ENCODE assay signal across 8 mouse cellular contexts in the genomic region with DNA sequence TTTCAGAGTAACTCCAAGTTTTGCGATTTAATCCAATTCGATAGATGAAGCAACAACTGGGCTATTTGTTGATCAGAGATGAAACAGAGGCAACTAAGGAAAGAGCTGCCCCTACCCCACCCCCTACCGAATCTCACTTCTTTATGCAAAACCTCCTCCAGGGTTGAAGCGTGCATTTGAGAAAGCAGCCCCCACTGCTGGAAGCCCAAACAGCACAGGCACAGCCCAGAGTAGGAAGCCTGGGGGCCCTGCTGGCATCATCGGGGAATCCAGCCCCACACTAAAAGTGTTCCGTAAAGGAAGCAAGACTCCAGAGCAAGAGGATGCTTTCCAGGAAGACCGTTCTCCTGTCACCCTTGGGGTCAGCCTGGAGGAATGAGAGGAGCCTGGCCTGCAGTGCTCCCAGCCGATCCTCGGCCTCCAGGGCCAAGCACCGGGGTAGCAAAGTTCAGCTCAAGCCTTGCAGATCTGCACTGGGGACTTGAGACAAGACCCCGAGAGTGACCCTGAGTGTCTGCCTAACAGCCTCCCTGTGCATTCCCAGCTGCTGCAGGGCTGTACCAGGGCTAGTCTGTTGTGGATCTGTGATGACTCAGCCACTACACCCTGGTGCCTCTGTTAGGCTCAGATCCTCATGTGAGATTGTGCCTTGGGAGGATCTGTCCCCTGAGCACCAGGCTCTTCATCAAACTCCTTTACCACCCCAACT. TPM values are rescaled to one million over a fixed set of nuclear protein-coding genes. Genes with fewer than 3 reads are reported as not detected.
A peak's percentile ranks its signal among the peaks of the same experiment; 100 is the strongest.
DNase-seq lines count a peak whose midpoint lies in the region; ATAC-seq and TF ChIP-seq lines count a peak whose summit lies in the region.

No protein-coding gene starts in this region.

- intact Hi-C loops in left cerebral cortex, postnatal 36 days (cut with DNase I), result no loop called here

- H3K4me2 ChIP-seq in lung, embryonic 14.5 days, result peak overlapping the region; percentile 35; the same call in 1 of the 2 replicates
- H3K4me2 ChIP-seq in intestine, embryonic 16.5 days (ENCODE audit: low read depth, low read length), result no peak overlapping the region
- 0 out of 2 replicates have a peak overlapping the region, but pooled peaks have one; percentile 9 for H3K4me2 ChIP-seq in neural tube, embryonic 13.5 days

- peaks cover 42% of the 10 kb centered on the region for H3K36me3 ChIP-seq in lung, embryonic 14.5 days (ENCODE audit: insufficient read depth)
- peaks cover 73% of the 10 kb centered on the region for H3K36me3 ChIP-seq in embryonic facial prominence, embryonic 10.5 days (replicated peaks)
- no peaks in the 10 kb centered on the region for H3K36me3 ChIP-seq in intestine, embryonic 16.5 days (ENCODE audit: control insufficient read depth, insufficient read depth, low read length)
- H3K36me3 ChIP-seq in neural tube, embryonic 13.5 days, result peaks cover 13% of the 10 kb centered on the region; the same call in 1 of the 2 replicates

- no peaks in the 10 kb centered on the region for H3K9me3 ChIP-seq in lung, embryonic 14.5 days (ENCODE audit: low read depth, low read length)
- no peaks in the 10 kb centered on the region for H3K9me3 ChIP-seq in embryonic facial prominence, embryonic 10.5 days
- no peaks in the 10 kb centered on the region for H3K9me3 ChIP-seq in intestine, embryonic 16.5 days (ENCODE audit: control insufficient read depth, low read length)
- H3K9me3 ChIP-seq in neural tube, embryonic 13.5 days, result no peaks in the 10 kb centered on the region

- no peaks in the 10 kb centered on the region for H3K27me3 ChIP-seq in lung, embryonic 14.5 days (ENCODE audit: insufficient read depth, low read length)
- H3K27me3 ChIP-seq in embryonic facial prominence, embryonic 10.5 days (replicated peaks; ENCODE audit: low read depth, poor library complexity, severe bottlenecking), result no peaks in the 10 kb centered on the region
- H3K27me3 ChIP-seq in intestine, embryonic 16.5 days (replicated peaks; ENCODE audit: control insufficient read depth, insufficient read depth, low read length), result no peaks in the 10 kb centered on the region
- H3K27me3 ChIP-seq in neural tube, embryonic 13.5 days, result no peaks in the 10 kb centered on the region

- TF ChIP-seq CTCF in lung, embryonic 14.5 days (IDR thresholded peaks at IDR 0.05; ENCODE audit: low read depth), result no peak

- no peak for DNase-seq in lung, embryonic 14.5 days
- DNase-seq in lung, adult 18-20 months, result no peak
- peak; percentile 61 for DNase-seq in embryonic facial prominence, embryonic 10.5 days (ENCODE audit: low spot score)
- no peak for DNase-seq in left cerebral cortex, adult 18-20 months (ENCODE audit: low spot score in 2 of 2)
- DNase-seq in T-cell, adult 2 months (ENCODE audit: low spot score), result no peak
- DNase-seq in left cerebral cortex, postnatal 36 days (ENCODE audit: low spot score in 2 of 2), result no peak

- WGBS in lung, embryonic 14.5 days, result 21% methylated on average over 11 of the region's 11 CpGs
- WGBS in embryonic facial prominence, embryonic 10.5 days, result 6% methylated on average over 11 of the region's 11 CpGs
- WGBS in intestine, embryonic 16.5 days, result 28% methylated on average over 11 of the region's 11 CpGs
- 17% methylated on average over 11 of the region's 11 CpGs for whole genome bisulfite sequencing in neural tube, embryonic 13.5 days

- no peak overlapping the region for H3K4me3 ChIP-seq in lung, embryonic 14.5 days (ENCODE audit: low read depth, low read length)
- peak overlapping the region; percentile 36 for H3K4me3 ChIP-seq in embryonic facial prominence, embryonic 10.5 days
- no peak overlapping the region for H3K4me3 ChIP-seq in intestine, embryonic 16.5 days (ENCODE audit: low read length)
- H3K4me3 ChIP-seq in neural tube, embryonic 13.5 days, result no peak overlapping the region

- H3K27ac ChIP-seq in lung, embryonic 14.5 days (ENCODE audit: low read depth), result peak overlapping the region; percentile 56; the same call in 1 of the 2 replicates
- H3K27ac ChIP-seq in embryonic facial prominence, embryonic 10.5 days (replicated peaks), result peak overlapping the region; percentile 79
- H3K27ac ChIP-seq in intestine, embryonic 16.5 days (ENCODE audit: low read length), result no peak overlapping the region
- no peak overlapping the region for H3K27ac ChIP-seq in neural tube, embryonic 13.5 days (replicated peaks)

- peak overlapping the region; percentile 14; the same call in 1 of the 2 replicates for H3K9ac ChIP-seq in lung, embryonic 14.5 days
- H3K9ac ChIP-seq in intestine, embryonic 16.5 days (ENCODE audit: low read depth, low read length), result no peak overlapping the region
- peak overlapping the region; percentile 58; the same call in 1 of the 2 replicates for H3K9ac ChIP-seq in neural tube, embryonic 13.5 days

- peaks cover 16% of the 10 kb centered on the region for H3K4me1 ChIP-seq in lung, embryonic 14.5 days (ENCODE audit: insufficient read depth)
- peaks cover 81% of the 10 kb centered on the region for H3K4me1 ChIP-seq in embryonic facial prominence, embryonic 10.5 days
- H3K4me1 ChIP-seq in intestine, embryonic 16.5 days (ENCODE audit: control insufficient read depth, insufficient read depth, low read length), result peaks cover 11% of the 10 kb centered on the region
- H3K4me1 ChIP-seq in neural tube, embryonic 13.5 days (replicated peaks), result peaks cover 46% of the 10 kb centered on the region

- ATAC-seq in lung, embryonic 14.5 days (ENCODE audit: insufficient read depth), result peak; percentile 62; the same call in 1 of the 2 replicates
- ATAC-seq in intestine, embryonic 16.5 days, result peak; percentile 78
- ATAC-seq in neural tube, embryonic 13.5 days (ENCODE audit: low read depth), result peak; percentile 79

RNA-seq across cellular contexts. Expression of gene Pbx1, which starts 15.2 kb away (rescaled TPM):
- 48.8 TPM in 2 replicates for polyA plus RNA-seq in lung, embryonic 14.5 days (2014; fragmentation: Nextera tagmentation; extraction: Ambion mirVana)
- polyA plus RNA-seq in embryonic facial prominence, embryonic 10.5 days (2016; fragmentation: Nextera tagmentation; extraction: Ambion mirVana), result 37.2 and 41.6 TPM in 2 replicates
- 16.4 and 17.2 TPM in 2 replicates for polyA plus RNA-seq in intestine, embryonic 16.5 days (2015; fragmentation: Nextera tagmentation; extraction: Ambion mirVana)
- 34.4 and 37.0 TPM in 2 replicates for polyA plus RNA-seq in neural tube, embryonic 13.5 days (2015; fragmentation: Nextera tagmentation; extraction: Ambion mirVana)
- total RNA-seq in left cerebral cortex, adult 18-20 months (2021), result 100 to 1,000 TPM; 130 to 135 TPM
- 100 to 1,000 TPM; 137 to 149 TPM for total RNA-seq in left cerebral cortex, postnatal 36 days (2021)

Comparison
In these comparisons a context has a peak if more than half of its experiments do, and no peak if none do; other contexts are left out.
1. H3K27ac ChIP-seq: peak in lung, embryonic 14.5 days (single experiment) and embryonic facial prominence, embryonic 10.5 days (single experiment); none in intestine, embryonic 16.5 days (single experiment) and neural tube, embryonic 13.5 days (single experiment).
2. Peak in every context shown above with its lines, with median percentiles within 50 percentile points of each other: ATAC-seq.